Mouse (Mus musculus) kidney, embryonic 16.5 days (tissue): ENCODE measurements around the gene Lin37. TPM values are rescaled to one million over a fixed set of nuclear protein-coding genes. Genes with fewer than 3 reads are reported as not detected.

Source experiments
- ATAC-seq: fragments of 200-750 bp; cut with Nextera tagmentation; 2 replicates; pipeline ENCODE4 v1.8.0; 2017; ENCODE audit warnings: moderate TSS enrichment; ENCODE audit not compliant: low FRiP score, low TSS enrichment
- H3K27ac ChIP-seq: fragments of 300-500 bp; sonication (generic); 2 replicates; pipeline ENCODE4 v1.5.1; 2014; ENCODE audit warnings: low read length
- H3K27me3 ChIP-seq: fragments of 300-500 bp; sonication (generic); 2 replicates; pipeline ENCODE4 v1.6.1; 2014; ENCODE audit warnings: low read length, control low read depth, mixed read lengths; ENCODE audit not compliant: insufficient read depth
- H3K36me3 ChIP-seq: fragments of 300-500 bp; sonication (generic); 2 replicates; pipeline ENCODE4 v1.6.1; 2014; ENCODE audit warnings: low read length, control low read depth, mixed read lengths; ENCODE audit not compliant: insufficient read depth
- H3K4me1 ChIP-seq: fragments of 300-500 bp; sonication (generic); 2 replicates; pipeline ENCODE4 v1.6.1; 2014; ENCODE audit warnings: low read length, control low read depth, mixed read lengths; ENCODE audit not compliant: insufficient read depth
- H3K4me2 ChIP-seq: fragments of 300-500 bp; sonication (generic); replicated peaks from 2 replicates; pipeline ENCODE4 v1.6.1; 2014; ENCODE audit warnings: low read depth, low read length
- H3K4me3 ChIP-seq: fragments of 300-500 bp; sonication (generic); 2 replicates; pipeline ENCODE4 v1.5.1; 2014; ENCODE audit warnings: mild to moderate bottlenecking, low read length
- H3K9ac ChIP-seq: fragments of 300-500 bp; sonication (generic); replicated peaks from 2 replicates; pipeline ENCODE4 v1.6.1; 2014; ENCODE audit warnings: low read length
- H3K9me3 ChIP-seq: fragments of 300-500 bp; sonication (generic); 2 replicates; pipeline ENCODE4 v1.6.1; 2016; ENCODE audit warnings: low read length, control low read depth
- WGBS: fragments of 180-500 bp; shearing (Covaris S2); extraction: QIAGEN DNeasy Blood & Tissue Kit; methylation state at CpG from one replicate; pipeline ENCODE4 v1.1.7; 2014; 5-methylcytosine and 5-hydroxymethylcytosine counted together
- microRNA-seq: library from miRNA; unstranded; fragments of <30 nt; microRNA quantifications from one replicate; pipeline ENCODE4, GENCODE M21; 2016
- polyA plus RNA-seq: library from polyadenylated mRNA; unstranded; fragments of >200 nt; fragmentation: Nextera tagmentation; extraction: Ambion mirVana; gene quantifications from 2 replicates; pipeline ENCODE4 v1.2.1, GENCODE M21; 2015

The Lin37 gene
- polyA plus RNA-seq, 1 experiment from 2014 or later = 47.0 TPM

DNA sequence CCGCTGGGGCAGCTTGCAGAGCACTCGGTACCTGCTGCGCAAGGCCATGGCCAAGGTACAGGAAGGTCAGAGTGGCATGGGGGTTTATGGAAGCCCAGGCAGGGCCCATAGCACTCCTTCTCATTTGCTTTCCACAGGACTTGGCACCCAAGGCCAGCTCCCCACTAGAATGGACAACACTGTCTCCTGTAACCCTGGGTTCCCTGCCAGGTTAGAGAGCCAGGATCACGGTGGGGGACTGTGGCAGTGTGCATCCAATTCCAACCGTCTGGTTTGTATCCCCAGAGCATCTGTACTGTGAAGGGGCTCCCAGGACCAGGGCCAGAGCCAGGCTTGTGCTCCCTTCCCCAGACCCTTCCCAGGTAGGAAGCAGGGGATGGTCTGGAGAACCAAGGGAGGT lies 38.8 kb downstream of the Lin37 start:
- Histone ChIP-seq H3K9me3 (no peaks in the 10 kb centered on the region), H3K4me1 (peaks cover 25% of the 10 kb centered on the region), H3K9ac (no peak overlapping the region), H3K4me3 (no peak overlapping the region), H3K27ac (no peak overlapping the region), H3K27me3 (no peaks in the 10 kb centered on the region), H3K36me3 (peaks cover 17% of the 10 kb centered on the region), H3K4me2 (no peak overlapping the region)
- no peak for ATAC-seq
- 76% methylated on average over 5 of the region's 5 CpGs for WGBS

GRCm38 (mm10) chr7:30520396-30520795 lies 39.2 kb downstream of the Lin37 start:
- Histone ChIP-seq H3K4me1 (peaks cover 23% of the 10 kb centered on the region), H3K4me2 (no peak overlapping the region), H3K27me3 (no peaks in the 10 kb centered on the region), H3K9me3 (no peaks in the 10 kb centered on the region), H3K27ac (no peak overlapping the region; the same call in 1 of the 2 replicates), H3K4me3 (no peak overlapping the region), H3K9ac (no peak overlapping the region), H3K36me3 (peaks cover 17% of the 10 kb centered on the region)
- peak; percentile 17 for ATAC-seq
- WGBS = 51% methylated on average over 4 of the region's 4 CpGs

GRCm38 (mm10) chr7:30518325-30518724 lies 41.3 kb downstream of the Lin37 start:
- no peaks in the 10 kb centered on the region for H3K27me3 ChIP-seq
- H3K4me2 ChIP-seq = no peak overlapping the region
- peaks cover 17% of the 10 kb centered on the region for H3K4me1 ChIP-seq
- H3K9me3 ChIP-seq = no peaks in the 10 kb centered on the region
- H3K9ac ChIP-seq = no peak overlapping the region
- WGBS = 43% methylated on average over 8 of the region's 8 CpGs
- no peak overlapping the region for H3K27ac ChIP-seq
- H3K4me3 ChIP-seq = no peak overlapping the region
- peaks cover 3% of the 10 kb centered on the region; the same call in 1 of the 2 replicates for H3K36me3 ChIP-seq
- ATAC-seq = no peak

- Histone ChIP-seq H3K36me3 (no peaks in the 10 kb centered on the region), H3K4me2 (0 out of 2 replicates have a peak overlapping the region, but pooled peaks have one; percentile 8), H3K4me1 (peaks cover 3% of the 10 kb centered on the region; the same call in 1 of the 2 replicates), H3K27me3 (no peaks in the 10 kb centered on the region), H3K9me3 (no peaks in the 10 kb centered on the region), H3K9ac (no peak overlapping the region), H3K4me3 (no peak overlapping the region), H3K27ac (no peak overlapping the region)
- WGBS = 56% methylated on average over 24 of the region's 24 CpGs
- ATAC-seq = no peak
These were observed 44.5 kb downstream of the Lin37 start for GRCm38 (mm10) chr7:30515003-30515760.

GRCm38 (mm10) chr7:30508061-30508460 lies 51.6 kb downstream of the Lin37 start:
- Histone ChIP-seq H3K27me3 (no peaks in the 10 kb centered on the region), H3K4me3 (no peak overlapping the region), H3K36me3 (no peaks in the 10 kb centered on the region), H3K4me2 (no peak overlapping the region), H3K9ac (no peak overlapping the region), H3K9me3 (no peaks in the 10 kb centered on the region), H3K27ac (no peak overlapping the region), H3K4me1 (no peaks in the 10 kb centered on the region)
- WGBS = 68% methylated on average over 4 of the region's 4 CpGs
- no peak for ATAC-seq

Small RNAs within 50 kb of the gene (microRNA-seq; reads per million reads assigned to microRNA genes)
- 1.6 reads per million, percentile 3 among the genes with 10 or more reads in this experiment for gene Gm38670
- gene Mir3569 = 1.4 reads per million

Other genes starting within 250 kb of the Lin37 start
- gene Syne4, start 245.0 kb downstream of the Lin37 start, polyA plus RNA-seq = 129 and 136 TPM in 2 replicates
- 2.3 and 3.7 TPM in 2 replicates for gene E130208F15Rik, start 238.1 kb downstream of the Lin37 start, polyA plus RNA-seq
- gene Sdhaf1, start 235.9 kb downstream of the Lin37 start, polyA plus RNA-seq = 17.2 and 18.1 TPM in 2 replicates
- gene Lrfn3, start 197.1 kb downstream of the Lin37 start, polyA plus RNA-seq = 6.8 and 8.3 TPM in 2 replicates
- 29.3 and 31.4 TPM in 2 replicates for gene Tyrobp, start 146.1 kb downstream of the Lin37 start, polyA plus RNA-seq
- gene Hcst, start 140.0 kb downstream of the Lin37 start, polyA plus RNA-seq = 0.63 and 0.84 TPM in 2 replicates
- gene Nfkbid, start 138.1 kb downstream of the Lin37 start, polyA plus RNA-seq = 1.6 and 2.0 TPM in 2 replicates
- 27.9 and 31.5 TPM in 2 replicates for gene Aplp1, start 114.3 kb downstream of the Lin37 start, polyA plus RNA-seq
- 0.78 and 1.1 TPM in 2 replicates for gene Kirrel2, start 102.1 kb downstream of the Lin37 start, polyA plus RNA-seq
- gene Nphs1, start 101.5 kb downstream of the Lin37 start, polyA plus RNA-seq = 5.4 and 5.5 TPM in 2 replicates
- gene Prodh2, start 66.2 kb downstream of the Lin37 start, polyA plus RNA-seq = 21.1 and 27.6 TPM in 2 replicates
- 12.0 and 14.9 TPM in 2 replicates for gene Arhgap33, start 24.8 kb downstream of the Lin37 start, polyA plus RNA-seq
- gene Hspb6, start 7.7 kb downstream of the Lin37 start, polyA plus RNA-seq = 18.0 and 20.6 TPM in 2 replicates
- 12.0 and 16.6 TPM in 2 replicates for gene Proser3, start 7.5 kb downstream of the Lin37 start, polyA plus RNA-seq
- gene U2af1l4, start 3.5 kb upstream of the Lin37 start, polyA plus RNA-seq = 91.6 and 99.4 TPM in 2 replicates
- 18.2 and 18.9 TPM in 2 replicates for gene Gm49396, start 3.5 kb upstream of the Lin37 start, polyA plus RNA-seq
- 142 and 148 TPM in 2 replicates for gene Psenen, start 3.8 kb upstream of the Lin37 start, polyA plus RNA-seq
- gene Igflr1, start 5.6 kb upstream of the Lin37 start, polyA plus RNA-seq = 6.0 and 8.7 TPM in 2 replicates
- gene Kmt2b, start 28.9 kb upstream of the Lin37 start, polyA plus RNA-seq = 7.8 and 9.0 TPM in 2 replicates
- 0.77 and 1.3 TPM in 2 replicates for gene Zbtb32, start 39.1 kb upstream of the Lin37 start, polyA plus RNA-seq
- 7.9 and 13.0 TPM in 2 replicates for gene Upk1a, start 53.0 kb upstream of the Lin37 start, polyA plus RNA-seq
- gene Cox6b1, start 66.3 kb upstream of the Lin37 start, polyA plus RNA-seq = 1,049 TPM in 2 replicates
- not detected in 2 replicates for gene Etv2, start 76.0 kb upstream of the Lin37 start, polyA plus RNA-seq
- gene Rbm42, start 90.5 kb upstream of the Lin37 start, polyA plus RNA-seq = 111 and 119 TPM in 2 replicates
- gene Haus5, start 105.2 kb upstream of the Lin37 start, polyA plus RNA-seq = 59.4 and 67.0 TPM in 2 replicates
- not detected in 2 replicates for gene Pmis2, start 111.8 kb upstream of the Lin37 start, polyA plus RNA-seq
- gene 2200002J24Rik, start 139.1 kb upstream of the Lin37 start, polyA plus RNA-seq = 0.40 and 0.51 TPM in 2 replicates
- 2.1 and 3.2 TPM in 2 replicates for gene Atp4a, start 152.4 kb upstream of the Lin37 start, polyA plus RNA-seq
- 209 and 225 TPM in 2 replicates for gene Tmem147, start 169.7 kb upstream of the Lin37 start, polyA plus RNA-seq
- 0.21 and 0.45 TPM in 2 replicates for gene Gapdhs, start 183.8 kb upstream of the Lin37 start, polyA plus RNA-seq
- gene Sbsn, start 191.6 kb upstream of the Lin37 start, polyA plus RNA-seq = 1.7 and 2.3 TPM in 2 replicates
- gene Dmkn, start 203.9 kb upstream of the Lin37 start, polyA plus RNA-seq = 0.89 and 1.2 TPM in 2 replicates
- gene Krtdap, start 228.1 kb upstream of the Lin37 start, polyA plus RNA-seq = 1.0 and 1.5 TPM in 2 replicates